Mouse (Mus musculus): ENCODE measurements at regions not wholly inside any gene's neighbourhood (a gene's known extent, or its start where the extent isn't known, plus 50 kb on each side); places are given as distances from the start of the nearest gene placed in this dataset.

DNA sequence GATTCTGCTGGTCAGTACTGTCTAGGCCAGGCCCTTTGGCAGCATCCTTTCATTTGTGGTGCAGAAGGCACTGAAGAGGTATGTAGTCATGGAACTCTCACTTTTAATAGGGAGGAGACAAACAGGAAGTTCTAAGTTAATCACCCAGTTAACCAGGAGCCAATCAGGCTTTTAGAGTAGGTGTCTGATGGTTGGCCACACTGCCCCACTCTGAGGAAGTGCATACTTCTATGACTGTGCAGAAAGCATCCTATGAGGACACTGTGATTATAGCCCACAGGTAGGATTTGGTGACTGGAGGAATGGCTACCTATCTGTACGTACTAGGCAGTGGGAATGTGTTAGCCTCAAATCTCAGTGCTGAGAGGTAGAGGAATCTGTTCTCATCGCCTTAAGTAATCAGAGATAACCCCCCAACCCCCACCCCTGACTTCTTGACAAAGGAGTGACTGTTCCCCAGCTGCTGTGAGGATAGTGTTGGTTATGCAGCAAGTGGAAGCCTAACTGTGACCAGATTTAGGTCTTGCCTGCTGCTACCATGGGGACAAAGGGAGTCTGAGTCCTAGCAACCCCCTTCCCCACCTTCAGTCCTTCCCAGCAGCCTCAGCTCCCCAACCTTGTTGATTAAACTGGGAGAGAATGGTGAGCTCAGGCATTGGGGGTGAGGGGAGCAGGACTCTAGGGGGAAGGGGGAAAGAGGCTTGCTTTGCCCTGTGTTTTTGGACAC, 103.3 kb upstream of the Rapgef5 start:
- Histone ChIP-seq H3K27me3 (ENCODE audit: control insufficient read depth, insufficient read depth, low read length, poor library complexity, severe bottlenecking) (no peaks in the 10 kb centered on the region), H3K4me3 (ENCODE audit: low read depth, low read length) (no peak overlapping the region), H3K27ac (ENCODE audit: insufficient read depth, low read length) (no peak overlapping the region), H3K4me1 (ENCODE audit: control insufficient read depth, insufficient read depth, low read length) (no peaks in the 10 kb centered on the region), H3K36me3 (ENCODE audit: control insufficient read depth, insufficient read depth, low read length, poor library complexity, severe bottlenecking) (no peaks in the 10 kb centered on the region), H3K9ac (ENCODE audit: low read depth, poor library complexity, severe bottlenecking) (no peak overlapping the region), H3K9me3 (replicated peaks; ENCODE audit: control insufficient read depth, insufficient read depth, low read length, poor library complexity, severe bottlenecking) (no peaks in the 10 kb centered on the region)
- TF ChIP-seq POLR2A (IDR thresholded peaks at IDR 0.05; ENCODE audit: insufficient read depth, low read length), result no peak
- no peak for TF ChIP-seq EP300 (IDR thresholded peaks at IDR 0.05; ENCODE audit: insufficient read depth, low read depth, low read length)
- no peak for TF ChIP-seq CTCF (IDR thresholded peaks at IDR 0.05; ENCODE audit: low read depth, low read length)

DNA sequence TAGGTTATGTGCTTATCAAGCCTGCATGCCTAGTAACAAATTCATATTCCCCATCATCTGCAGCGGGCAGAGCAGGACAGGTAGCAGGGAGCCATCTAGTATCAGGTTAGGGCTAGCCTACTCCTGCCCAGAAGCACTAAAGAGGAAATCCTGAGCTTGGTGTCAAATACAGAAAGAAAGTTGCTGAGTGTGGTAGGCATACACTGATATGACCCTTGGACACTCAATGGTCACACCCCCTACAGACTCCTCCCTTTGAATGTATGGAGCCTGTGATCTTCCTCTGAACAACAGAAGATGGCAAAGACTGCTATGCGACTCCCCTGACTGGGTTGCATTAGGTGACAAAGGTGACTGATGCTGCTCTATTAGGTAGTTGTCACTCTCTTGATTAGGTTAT, 102.3 kb upstream of the Rapgef5 start:
- Histone ChIP-seq H3K27me3 (ENCODE audit: control insufficient read depth, insufficient read depth, low read length, poor library complexity, severe bottlenecking) (no peaks in the 10 kb centered on the region), H3K4me3 (ENCODE audit: low read depth, low read length) (no peak overlapping the region), H3K9ac (ENCODE audit: low read depth, poor library complexity, severe bottlenecking) (no peak overlapping the region), H3K4me1 (ENCODE audit: control insufficient read depth, insufficient read depth, low read length) (no peaks in the 10 kb centered on the region), H3K27ac (ENCODE audit: insufficient read depth, low read length) (no peak overlapping the region), H3K9me3 (replicated peaks; ENCODE audit: control insufficient read depth, insufficient read depth, low read length, poor library complexity, severe bottlenecking) (no peaks in the 10 kb centered on the region), H3K36me3 (ENCODE audit: control insufficient read depth, insufficient read depth, low read length, poor library complexity, severe bottlenecking) (no peaks in the 10 kb centered on the region)
- TF ChIP-seq CTCF (IDR thresholded peaks at IDR 0.05; ENCODE audit: low read depth, low read length), result no peak
- no peak for TF ChIP-seq POLR2A (IDR thresholded peaks at IDR 0.05; ENCODE audit: insufficient read depth, low read length)
- no peak for TF ChIP-seq EP300 (IDR thresholded peaks at IDR 0.05; ENCODE audit: insufficient read depth, low read depth, low read length)

DNA sequence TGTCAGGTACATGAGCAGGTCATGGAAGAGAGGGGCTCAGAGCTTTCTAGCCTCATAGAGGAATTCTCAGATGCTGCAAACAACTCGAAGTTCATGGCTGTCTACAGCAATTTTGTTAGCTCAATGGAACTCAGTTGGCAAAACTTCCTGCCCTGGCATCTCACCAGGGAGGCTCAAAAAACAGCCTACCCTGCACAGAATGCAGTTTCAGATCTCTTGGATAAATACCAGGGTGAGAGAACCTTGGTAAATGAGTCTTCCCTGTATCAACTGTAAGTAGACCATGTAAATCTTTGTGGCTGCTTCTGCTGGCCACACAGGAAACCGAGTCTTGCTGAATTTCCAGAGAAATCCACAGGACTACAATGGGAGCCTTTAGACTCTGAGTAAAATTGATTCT, 101.1 kb upstream of the Rapgef5 start:
- H3K9me3 ChIP-seq (replicated peaks; ENCODE audit: control insufficient read depth, insufficient read depth, low read length, poor library complexity, severe bottlenecking), result no peaks in the 10 kb centered on the region
- no peak for TF ChIP-seq CTCF (IDR thresholded peaks at IDR 0.05; ENCODE audit: low read depth, low read length)
- no peak for TF ChIP-seq EP300 (IDR thresholded peaks at IDR 0.05; ENCODE audit: insufficient read depth, low read depth, low read length)
- no peak for TF ChIP-seq POLR2A (IDR thresholded peaks at IDR 0.05; ENCODE audit: insufficient read depth, low read length)
- no peak overlapping the region for H3K27ac ChIP-seq (ENCODE audit: insufficient read depth, low read length)
- H3K27me3 ChIP-seq (ENCODE audit: control insufficient read depth, insufficient read depth, low read length, poor library complexity, severe bottlenecking), result no peaks in the 10 kb centered on the region
- no peak overlapping the region for H3K4me3 ChIP-seq (ENCODE audit: low read depth, low read length)
- no peak overlapping the region for H3K9ac ChIP-seq (ENCODE audit: low read depth, poor library complexity, severe bottlenecking)
- no peaks in the 10 kb centered on the region for H3K36me3 ChIP-seq (ENCODE audit: control insufficient read depth, insufficient read depth, low read length, poor library complexity, severe bottlenecking)
- no peaks in the 10 kb centered on the region for H3K4me1 ChIP-seq (ENCODE audit: control insufficient read depth, insufficient read depth, low read length)

DNA sequence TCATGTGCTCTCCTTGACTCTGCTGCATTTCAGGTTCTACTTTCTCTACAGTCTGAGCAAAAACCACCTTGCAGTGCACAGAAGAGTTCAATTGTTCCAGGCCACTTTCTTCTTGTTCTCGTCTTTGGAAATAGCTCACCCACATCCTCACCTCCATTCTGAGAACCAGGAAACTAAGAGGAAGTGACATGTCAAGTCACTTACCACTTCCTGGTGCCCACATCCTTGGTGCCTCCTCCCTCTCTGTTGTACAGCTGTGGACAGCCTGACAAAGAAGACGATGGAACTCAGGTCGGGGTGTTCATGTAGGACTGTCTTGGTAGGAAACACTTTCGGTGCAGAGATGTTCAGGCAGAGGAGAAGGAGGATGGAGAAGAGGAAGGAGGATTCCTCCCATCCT, 98.3 kb upstream of the Rapgef5 start:
- no peak for TF ChIP-seq CTCF (IDR thresholded peaks at IDR 0.05; ENCODE audit: low read depth, low read length)
- TF ChIP-seq EP300 (IDR thresholded peaks at IDR 0.05; ENCODE audit: insufficient read depth, low read depth, low read length), result no peak
- no peak for TF ChIP-seq POLR2A (IDR thresholded peaks at IDR 0.05; ENCODE audit: insufficient read depth, low read length)
- no peak overlapping the region for H3K4me3 ChIP-seq (ENCODE audit: low read depth, low read length)
- H3K4me1 ChIP-seq (ENCODE audit: control insufficient read depth, insufficient read depth, low read length), result no peaks in the 10 kb centered on the region
- H3K36me3 ChIP-seq (ENCODE audit: control insufficient read depth, insufficient read depth, low read length, poor library complexity, severe bottlenecking), result no peaks in the 10 kb centered on the region
- H3K9ac ChIP-seq (ENCODE audit: low read depth, poor library complexity, severe bottlenecking), result no peak overlapping the region
- H3K27ac ChIP-seq (ENCODE audit: insufficient read depth, low read length), result no peak overlapping the region
- no peaks in the 10 kb centered on the region for H3K9me3 ChIP-seq (replicated peaks; ENCODE audit: control insufficient read depth, insufficient read depth, low read length, poor library complexity, severe bottlenecking)
- no peaks in the 10 kb centered on the region for H3K27me3 ChIP-seq (ENCODE audit: control insufficient read depth, insufficient read depth, low read length, poor library complexity, severe bottlenecking)

DNA sequence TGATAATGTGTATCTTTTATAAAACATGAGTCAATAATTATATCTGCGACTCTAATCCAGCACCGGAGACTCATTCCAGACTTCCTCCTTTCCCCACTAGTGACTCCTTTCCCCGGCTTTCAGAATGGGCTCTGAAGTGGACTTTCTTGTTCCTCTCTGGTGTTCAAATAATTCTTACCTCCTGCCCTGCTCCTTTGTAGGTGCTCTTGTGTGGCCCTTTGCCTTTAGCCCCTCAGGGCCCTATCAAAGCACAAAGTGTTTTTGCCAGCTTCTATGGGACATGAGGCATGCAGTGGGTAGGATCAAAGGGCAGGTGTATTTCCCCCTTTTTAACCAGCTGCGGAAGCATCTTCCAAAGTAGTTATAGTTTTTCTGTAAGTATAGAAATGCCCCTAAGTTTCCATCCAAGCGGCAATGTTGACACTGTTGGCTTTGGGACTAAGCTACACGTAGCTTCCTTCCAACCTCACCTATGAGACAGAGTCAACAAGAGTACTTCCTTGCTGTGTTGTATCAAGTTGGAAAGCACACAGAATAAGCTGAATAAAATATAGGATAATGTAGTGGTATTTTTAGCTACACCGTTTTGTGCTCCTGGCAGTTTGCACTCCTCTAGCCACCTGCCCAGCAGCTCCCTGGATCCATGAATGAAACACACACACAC, 93.8 kb upstream of the Rapgef5 start:
- H3K4me3 ChIP-seq (ENCODE audit: low read depth, low read length), result no peak overlapping the region
- H3K27me3 ChIP-seq (ENCODE audit: control insufficient read depth, insufficient read depth, low read length, poor library complexity, severe bottlenecking), result no peaks in the 10 kb centered on the region
- no peaks in the 10 kb centered on the region for H3K36me3 ChIP-seq (ENCODE audit: control insufficient read depth, insufficient read depth, low read length, poor library complexity, severe bottlenecking)
- H3K9ac ChIP-seq (ENCODE audit: low read depth, poor library complexity, severe bottlenecking), result no peak overlapping the region
- H3K9me3 ChIP-seq (replicated peaks; ENCODE audit: control insufficient read depth, insufficient read depth, low read length, poor library complexity, severe bottlenecking), result no peaks in the 10 kb centered on the region
- H3K27ac ChIP-seq (ENCODE audit: insufficient read depth, low read length), result no peak overlapping the region
- no peak for TF ChIP-seq POLR2A (IDR thresholded peaks at IDR 0.05; ENCODE audit: insufficient read depth, low read length)
- no peak for TF ChIP-seq EP300 (IDR thresholded peaks at IDR 0.05; ENCODE audit: insufficient read depth, low read depth, low read length)
- TF ChIP-seq CTCF (IDR thresholded peaks at IDR 0.05; ENCODE audit: low read depth, low read length), result no peak
- H3K4me1 ChIP-seq (ENCODE audit: control insufficient read depth, insufficient read depth, low read length), result no peaks in the 10 kb centered on the region

DNA sequence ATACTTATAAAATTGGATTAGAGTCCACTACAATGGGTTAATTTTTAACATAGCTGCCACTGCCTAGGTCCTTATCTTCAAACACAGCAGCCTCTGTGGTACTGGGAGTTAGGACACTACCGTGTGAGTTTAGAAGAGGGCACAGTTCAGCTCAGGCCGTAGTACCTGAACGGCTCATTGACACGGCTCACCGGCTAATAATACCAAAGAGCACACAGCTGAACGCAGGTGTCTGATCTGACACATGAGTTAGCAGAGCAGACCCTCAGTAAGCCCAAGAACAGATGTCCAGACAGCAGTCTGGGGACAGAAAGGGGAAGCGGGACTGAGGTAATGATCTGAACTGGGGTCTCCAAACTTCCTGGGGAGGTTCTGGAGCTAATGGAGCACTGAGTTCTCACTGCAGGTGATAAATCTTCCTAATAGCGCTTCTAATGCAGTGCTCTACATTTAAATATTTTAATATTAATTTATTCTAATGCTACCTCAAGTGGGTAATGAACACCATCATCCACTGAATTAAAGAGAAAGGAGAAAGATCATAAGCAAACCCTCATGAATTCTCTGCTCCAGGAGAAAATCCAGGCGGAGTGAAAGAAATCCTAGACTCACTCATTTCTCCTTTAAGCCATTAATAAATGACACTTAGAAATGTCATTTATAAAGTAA, 90.8 kb upstream of the Rapgef5 start:
- Histone ChIP-seq H3K4me1 (ENCODE audit: control insufficient read depth, insufficient read depth, low read length) (no peaks in the 10 kb centered on the region), H3K4me3 (ENCODE audit: low read depth, low read length) (no peak overlapping the region), H3K27me3 (ENCODE audit: control insufficient read depth, insufficient read depth, low read length, poor library complexity, severe bottlenecking) (no peaks in the 10 kb centered on the region), H3K9ac (ENCODE audit: low read depth, poor library complexity, severe bottlenecking) (no peak overlapping the region), H3K36me3 (ENCODE audit: control insufficient read depth, insufficient read depth, low read length, poor library complexity, severe bottlenecking) (no peaks in the 10 kb centered on the region), H3K27ac (ENCODE audit: insufficient read depth, low read length) (no peak overlapping the region), H3K9me3 (replicated peaks; ENCODE audit: control insufficient read depth, insufficient read depth, low read length, poor library complexity, severe bottlenecking) (no peaks in the 10 kb centered on the region)
- no peak for TF ChIP-seq CTCF (IDR thresholded peaks at IDR 0.05; ENCODE audit: low read depth, low read length)
- TF ChIP-seq EP300 (IDR thresholded peaks at IDR 0.05; ENCODE audit: insufficient read depth, low read depth, low read length), result no peak
- no peak for TF ChIP-seq POLR2A (IDR thresholded peaks at IDR 0.05; ENCODE audit: insufficient read depth, low read length)

All from ES-Bruce4 (cell line).